Mouse (Mus musculus) cortical plate, adult 2 months (tissue): ENCODE results near the gene Rfxank.

Source experiments
- CTCF ChIP-seq: fragments of 200-500 bp; IDR thresholded peaks from 2 replicates; pipeline ENCODE4 v1.5.1; 2011; ENCODE audit warnings: mild to moderate bottlenecking, control low read depth, low read length; ENCODE audit not compliant: insufficient read depth; ENCODE audit errors: extremely low read depth
- POLR2A ChIP-seq: fragments of 200-500 bp; IDR thresholded peaks from 2 replicates; pipeline ENCODE4 v1.6.1; 2011; ENCODE audit warnings: mild to moderate bottlenecking, low read length, control low read depth; ENCODE audit not compliant: insufficient read depth; ENCODE audit errors: extremely low read depth

- TF ChIP-seq CTCF (no peak), POLR2A (no peak)
Measured at GRCm38 (mm10) chr8:70171240-70171639, 32.3 kb upstream of the Rfxank start.
